Mouse (Mus musculus) splenic B cell, adult 2 months (primary cell): Measurements from ENCODE around the gene Myo1d.
"Not testable (repeated sequence)": the region's sequence is repeated elsewhere in the genome, so short reads cannot be mapped to it uniquely, and the experiment has no call there.

Experiments used
- DNase-seq: peaks from one replicate; pipeline ENCODE4 v3.0.0-alpha.2; 2011; ENCODE audit warnings: low read depth, low spot score
- H3K27me3 ChIP-seq: 2 replicates; pipeline ENCODE4 v1.6.1; 2012; ENCODE audit warnings: mild to moderate bottlenecking, low read length, moderate library complexity, mixed read lengths; ENCODE audit not compliant: control insufficient read depth, poor library complexity, insufficient read depth, severe bottlenecking
- H3K36me3 ChIP-seq: 2 replicates; pipeline ENCODE4 v1.6.1; 2012; ENCODE audit warnings: mild to moderate bottlenecking, low read length, moderate library complexity, mixed read lengths; ENCODE audit not compliant: control insufficient read depth, poor library complexity, insufficient read depth, severe bottlenecking

Gene Myo1d

DNA sequence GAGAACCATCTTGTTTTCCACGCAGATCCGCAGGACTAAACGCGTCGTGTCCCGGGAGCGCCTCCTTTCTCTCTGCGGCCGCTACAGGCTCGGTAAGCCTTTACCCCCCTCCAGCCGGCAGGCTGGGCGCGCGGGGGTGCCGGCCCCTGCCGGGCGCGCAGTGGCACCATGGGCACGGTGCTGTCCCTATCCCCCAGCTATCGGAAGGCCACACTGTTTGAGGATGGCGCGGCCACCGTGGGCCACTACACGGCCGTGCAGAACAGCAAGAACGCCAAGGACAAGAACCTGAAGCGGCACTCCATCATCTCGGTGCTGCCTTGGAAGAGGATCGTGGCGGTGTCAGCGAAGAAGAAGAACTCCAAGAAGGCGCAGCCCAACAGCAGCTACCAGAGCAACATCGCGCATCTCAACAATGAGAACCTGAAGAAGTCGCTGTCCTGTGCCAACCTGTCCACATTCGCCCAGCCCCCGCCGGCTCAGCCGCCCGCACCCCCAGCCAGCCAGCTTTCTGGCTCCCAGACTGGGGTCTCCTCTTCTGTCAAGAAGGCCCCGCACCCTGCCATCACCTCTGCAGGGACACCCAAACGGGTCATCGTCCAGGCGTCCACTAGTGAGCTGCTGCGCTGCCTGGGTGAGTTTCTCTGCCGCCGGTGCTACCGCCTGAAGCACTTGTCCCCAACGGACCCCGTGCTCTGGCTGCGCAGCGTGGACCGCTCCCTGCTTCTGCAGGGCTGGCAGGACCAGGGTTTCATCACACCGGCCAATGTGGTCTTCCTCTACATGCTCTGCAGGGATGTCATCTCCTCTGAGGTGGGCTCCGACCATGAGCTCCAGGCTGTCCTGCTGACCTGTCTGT, 302.3 kb downstream of the Myo1d start:
- H3K27me3 ChIP-seq: no peaks in the 10 kb centered on the region
- H3K36me3 ChIP-seq: no peaks in the 10 kb centered on the region; the same call in 1 of the 2 replicates
- DNase-seq: no peak

DNA sequence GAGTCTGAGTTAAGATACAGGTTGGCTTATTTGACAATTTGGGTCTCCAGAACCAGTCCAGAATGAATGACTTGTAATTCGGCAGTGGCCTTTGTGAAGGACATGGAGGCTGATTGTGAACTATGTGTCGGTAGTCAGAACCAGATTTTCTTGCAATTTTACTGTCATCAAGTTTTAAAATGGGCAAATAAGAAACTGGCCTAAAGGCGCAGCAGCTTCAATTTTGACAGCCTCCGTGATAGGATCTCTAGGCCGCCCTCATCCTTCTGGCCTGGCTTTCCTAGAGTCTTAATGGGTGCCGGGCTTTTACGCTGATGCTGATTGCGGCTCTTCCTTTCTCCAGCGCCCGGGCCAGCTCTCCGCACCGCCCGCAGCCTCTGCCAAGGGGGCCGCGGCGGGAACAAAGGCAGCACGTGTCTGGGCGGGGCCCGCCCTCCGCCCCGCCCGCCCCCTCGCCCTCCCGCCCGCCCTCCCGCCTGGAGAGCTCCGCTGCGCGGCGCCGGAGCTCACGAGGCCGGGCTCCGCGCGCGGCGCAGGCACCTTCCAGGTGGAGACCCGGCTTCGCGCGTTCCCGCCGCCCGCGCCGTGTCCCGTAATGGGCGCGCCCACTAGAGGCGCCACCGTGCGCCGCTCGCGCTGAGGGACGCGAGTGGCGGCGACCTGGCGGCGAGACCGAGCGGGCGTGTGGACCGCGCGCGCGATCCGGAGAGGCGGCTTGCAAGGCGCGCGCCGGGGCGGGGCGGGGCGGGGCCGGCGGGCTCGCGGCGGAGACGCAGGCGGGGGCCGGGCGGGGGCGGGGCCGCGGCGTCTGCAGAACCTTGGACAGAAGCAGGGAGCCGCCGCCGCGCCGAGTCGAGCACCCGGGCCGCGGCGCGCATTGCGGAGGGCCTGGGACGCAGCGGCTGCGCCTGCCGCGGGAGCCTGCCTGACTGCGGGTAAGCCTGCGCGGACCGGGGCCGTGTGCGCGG, 303.3 kb downstream of the Myo1d start, which contains the start of gene Cdk5r1:
Gene Cdk5r1, plus strand, starts transcription at position 802 of the 968 bp plus-strand sequence.
- no peaks in the 10 kb centered on the region for H3K27me3 ChIP-seq
- peak; percentile 94 for DNase-seq
- peaks cover under 1% of the 10 kb centered on the region; the same call in 1 of the 2 replicates for H3K36me3 ChIP-seq

DNA sequence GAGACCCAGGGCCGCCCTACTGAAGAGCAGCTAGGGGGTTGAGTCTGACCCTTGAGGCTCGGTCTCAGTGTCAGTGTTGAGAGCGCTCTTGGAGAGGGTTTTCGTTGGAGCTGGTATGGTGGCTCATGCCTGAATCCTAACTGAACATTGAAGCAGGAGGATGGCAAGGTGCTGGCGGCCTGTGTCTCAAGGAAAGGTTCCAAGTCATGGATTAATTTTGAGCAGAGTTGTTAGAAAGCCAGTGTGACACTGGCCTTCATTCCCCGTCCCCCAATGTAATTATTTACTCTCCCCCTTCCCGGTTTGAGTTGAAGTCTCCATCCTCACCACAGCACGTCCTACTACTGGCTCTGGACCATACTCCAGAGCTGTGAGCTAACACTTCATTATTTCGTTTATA, 304.3 kb downstream of the Myo1d start:
- peaks cover 3% of the 10 kb centered on the region; the same call in 1 of the 2 replicates for H3K36me3 ChIP-seq
- no peaks in the 10 kb centered on the region for H3K27me3 ChIP-seq
- DNase-seq: no peak

DNA sequence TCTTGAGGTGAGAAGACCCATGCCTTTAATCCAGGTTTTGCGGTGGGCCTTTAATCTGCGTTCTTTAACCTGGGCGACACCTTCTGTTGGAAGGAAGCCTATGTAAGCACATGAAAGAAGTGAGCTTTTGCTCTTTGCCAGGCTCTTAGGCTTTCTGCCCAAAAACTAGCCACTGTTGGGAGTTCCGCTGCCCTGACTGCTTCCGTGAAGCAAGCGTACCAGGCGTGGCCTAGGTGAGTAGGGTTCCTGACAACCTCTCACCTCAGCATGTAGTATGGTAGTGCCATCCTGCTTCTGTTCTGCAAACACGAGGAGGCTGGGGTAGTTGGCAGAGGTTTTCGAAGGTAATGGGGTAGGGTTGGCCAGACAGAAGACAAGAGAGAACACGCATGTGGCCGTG, 305.0 kb downstream of the Myo1d start:
- no peaks in the 10 kb centered on the region for H3K27me3 ChIP-seq
- DNase-seq: no peak
- H3K36me3 ChIP-seq: peaks cover 4% of the 10 kb centered on the region; the same call in 1 of the 2 replicates

DNA sequence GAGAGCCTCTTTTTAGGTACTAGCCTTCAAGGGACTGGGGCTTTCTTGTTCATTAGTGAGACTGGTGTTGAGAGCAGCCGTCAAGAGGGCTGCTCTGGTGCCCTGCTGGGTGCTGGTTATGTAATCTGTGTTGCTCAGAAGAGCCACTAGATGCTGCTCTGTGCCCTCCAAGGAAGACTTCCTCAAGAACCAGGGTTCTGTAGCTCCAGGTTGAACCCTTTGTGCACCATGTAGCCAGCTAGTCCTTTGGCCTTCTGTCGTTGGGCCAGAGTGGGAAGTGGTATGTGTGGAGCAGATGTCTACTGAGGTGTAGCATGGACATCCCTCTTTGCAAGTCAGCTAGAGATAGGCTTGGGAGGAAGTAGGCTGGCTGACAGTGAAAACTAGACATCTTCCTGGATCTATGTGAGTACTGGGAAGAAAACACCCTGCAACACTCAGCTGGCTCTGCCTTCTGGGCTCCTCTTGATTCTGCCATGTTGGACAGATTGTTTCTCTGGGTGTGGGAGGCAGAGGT, 305.6 kb downstream of the Myo1d start:
- DNase-seq: peak; percentile 70
- H3K27me3 ChIP-seq: no peaks in the 10 kb centered on the region
- peaks cover 8% of the 10 kb centered on the region for H3K36me3 ChIP-seq

DNA sequence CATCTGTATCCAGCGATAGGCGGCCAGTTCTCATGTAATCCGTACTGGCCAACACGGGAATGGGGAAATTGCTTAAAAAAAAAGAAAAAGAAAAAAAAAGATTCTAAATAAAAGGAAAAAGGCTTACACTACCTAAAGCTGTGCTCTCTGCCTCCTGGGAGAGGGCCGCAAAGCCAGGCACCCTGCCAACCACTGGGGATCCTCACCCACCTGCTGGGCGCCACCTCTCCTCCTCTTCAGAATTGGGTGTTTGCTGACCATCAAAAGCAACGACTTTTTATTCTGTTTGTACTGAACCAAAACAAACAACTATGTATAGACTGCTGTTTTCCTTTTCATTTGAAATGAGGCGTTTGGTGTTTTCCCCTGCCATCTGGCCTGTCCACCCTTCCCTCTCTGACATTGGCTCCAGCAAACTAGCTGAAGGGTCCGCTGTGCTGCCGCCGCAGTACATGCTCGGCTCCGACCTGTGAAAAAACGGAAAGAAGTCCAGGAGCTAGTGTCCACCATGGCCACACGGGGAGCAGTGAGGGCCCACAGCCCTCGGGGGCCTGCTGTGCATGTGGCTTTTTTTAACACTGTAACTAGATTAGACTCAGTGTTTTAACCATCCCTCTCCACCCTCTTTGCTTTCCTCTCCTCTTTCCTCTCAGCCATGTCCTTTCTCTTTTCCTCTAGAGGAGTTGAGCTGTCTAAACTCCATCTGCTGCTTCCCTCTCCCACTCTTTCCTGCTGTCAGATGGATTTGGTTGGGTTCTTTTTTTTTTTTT, 307.8 kb downstream of the Myo1d start:
- H3K36me3 ChIP-seq: peaks cover 17% of the 10 kb centered on the region
- no peaks in the 10 kb centered on the region for H3K27me3 ChIP-seq
- no peak for DNase-seq

DNA sequence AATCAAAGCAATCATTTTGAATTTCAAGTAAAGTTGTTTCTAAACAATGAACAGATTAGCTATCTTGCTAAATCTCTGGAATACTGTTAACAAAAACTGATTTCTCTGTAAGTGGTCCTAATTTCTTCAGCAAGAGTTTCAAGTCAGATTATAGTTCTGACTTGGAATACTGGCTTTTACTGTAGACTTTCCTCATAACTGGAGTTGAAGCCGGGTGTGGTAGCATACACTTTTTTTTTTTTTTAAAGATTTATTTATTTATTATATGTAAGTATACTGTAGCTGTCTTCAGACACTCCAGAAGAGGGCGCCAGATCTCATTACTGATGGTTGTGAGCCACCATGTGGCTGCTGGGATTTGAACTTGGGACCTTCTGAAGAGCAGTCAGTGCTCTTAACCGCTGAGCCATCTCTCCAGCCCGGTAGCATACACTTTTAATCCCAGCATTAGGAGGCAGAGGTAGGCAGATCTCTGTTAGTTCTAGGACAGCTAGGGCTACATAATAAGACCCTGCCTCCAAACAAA, 316.2 kb downstream of the Myo1d start:
- DNase-seq: not testable (repeated sequence)
- peaks cover 20% of the 10 kb centered on the region for H3K36me3 ChIP-seq

DNA sequence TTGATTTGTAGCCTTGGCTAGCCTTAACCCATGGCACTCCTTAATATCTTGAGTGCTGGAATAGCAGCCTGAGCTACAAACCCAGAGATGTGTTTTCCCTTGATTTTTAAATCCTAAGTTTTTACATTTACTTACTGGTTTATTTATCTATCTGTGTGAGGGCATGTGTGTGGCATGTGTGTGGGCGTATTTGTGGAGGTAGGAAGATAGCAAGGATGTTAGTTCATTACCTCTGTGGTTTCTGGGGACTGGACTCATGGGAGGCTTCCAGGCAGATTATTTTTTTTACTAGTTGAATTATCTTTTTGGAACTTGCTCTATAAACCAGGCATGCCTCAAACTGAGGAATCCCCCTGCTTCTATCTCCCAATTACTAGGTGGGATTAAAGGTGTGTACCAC, 326.6 kb downstream of the Myo1d start:
- no peaks in the 10 kb centered on the region for H3K27me3 ChIP-seq
- H3K36me3 ChIP-seq: peaks cover 14% of the 10 kb centered on the region
- DNase-seq: no peak

More for the DNA sequence above, 316.2 kb downstream of the Myo1d start:
- not testable (repeated sequence) for H3K27me3 ChIP-seq

DNA sequence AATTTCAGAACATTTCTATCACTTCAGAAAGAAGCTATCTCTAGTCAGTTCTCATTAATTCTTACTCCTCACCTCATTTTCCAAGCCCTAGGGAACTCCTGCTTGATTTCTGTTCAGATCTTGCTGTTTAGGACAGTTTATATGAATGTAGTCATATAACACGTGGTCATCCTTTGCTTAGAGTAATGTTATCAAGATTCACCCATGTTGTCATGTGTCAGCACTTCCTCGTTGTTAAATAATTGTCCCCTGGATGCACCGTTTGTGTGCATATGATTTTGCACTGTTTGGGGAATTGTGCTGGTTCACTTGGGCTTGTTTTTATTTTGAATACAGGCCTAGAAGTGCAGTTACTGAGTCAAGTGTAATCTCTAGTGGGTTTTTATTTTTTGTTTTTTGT, 327.6 kb downstream of the Myo1d start:
- Histone ChIP-seq H3K27me3 (no peaks in the 10 kb centered on the region), H3K36me3 (peaks cover 14% of the 10 kb centered on the region)
- DNase-seq: no peak

DNA sequence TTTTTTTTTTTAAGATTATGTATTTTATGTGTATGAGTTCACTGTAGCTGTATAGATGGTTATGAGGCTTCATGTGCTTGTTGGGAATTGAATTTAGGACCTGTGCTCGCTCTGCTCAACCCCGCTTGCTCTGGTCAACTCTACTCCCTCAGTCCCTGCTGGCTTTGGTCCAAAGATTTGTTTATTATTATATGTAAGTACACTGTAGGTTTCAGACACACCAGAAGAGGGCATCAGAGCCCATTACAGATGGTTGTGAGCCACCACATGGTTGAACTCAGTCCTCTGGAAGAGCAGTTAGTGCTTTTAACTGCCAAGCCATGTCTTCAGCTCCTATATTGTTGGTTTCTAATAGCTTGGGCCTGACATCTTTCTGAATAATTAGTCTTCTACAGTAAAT, 330.0 kb downstream of the Myo1d start:
- peaks cover 10% of the 10 kb centered on the region for H3K36me3 ChIP-seq
- H3K27me3 ChIP-seq: no peaks in the 10 kb centered on the region
- no peak for DNase-seq

DNA sequence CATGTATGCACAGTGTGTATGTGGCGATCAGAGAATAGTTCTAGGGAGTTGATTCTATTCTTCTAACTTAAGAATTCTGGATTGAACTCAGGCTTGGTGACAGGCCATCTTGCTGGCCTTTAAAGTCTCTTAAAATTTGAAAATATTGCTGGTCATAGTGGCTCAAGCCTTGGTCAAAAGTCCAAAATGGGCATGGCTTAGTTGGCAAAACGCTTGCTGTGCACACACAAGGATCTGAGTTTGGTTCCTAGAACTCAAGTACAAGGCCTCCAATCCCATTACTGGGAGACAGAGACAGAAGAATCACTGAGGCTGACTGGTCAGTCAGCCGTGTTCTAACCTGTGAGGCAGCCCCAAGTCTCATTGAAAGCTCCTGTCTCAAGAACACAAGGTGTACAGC, 332.9 kb downstream of the Myo1d start:
- Histone ChIP-seq H3K36me3 (peaks cover 11% of the 10 kb centered on the region; the same call in 1 of the 2 replicates), H3K27me3 (no peaks in the 10 kb centered on the region)
- DNase-seq: no peak
